Mouse (Mus musculus) gastrocnemius, adult 18-20 months (tissue): Measurements from ENCODE around the gene Mthfd1. TPM values are rescaled to one million over a fixed set of nuclear protein-coding genes. Genes with fewer than 3 reads are reported as not detected.
A peak's percentile ranks its signal among the peaks of the same experiment; 100 is the strongest.

Experiments used
- DNase-seq: peaks from one replicate; pipeline ENCODE4 v3.0.0; 2021; ENCODE audit warnings: low spot score
- total RNA-seq, 2 experiments: library from RNA; stranded (reverse); gene quantifications; 2 replicates each; pipeline ENCODE4 v1.2.3; 2021

Mthfd1 gene
- total RNA-seq, 2 experiments from 2014 or later: 31.3 to 35.1 TPM

GRCm38 (mm10) chr12:76300367-76300766 lies 45.3 kb downstream of the Mthfd1 start:
- no peak for DNase-seq

- no peak for DNase-seq
Measured at GRCm38 (mm10) chr12:76303474-76303873, 48.4 kb downstream of the Mthfd1 start.

GRCm38 (mm10) chr12:76304199-76304598 lies 49.1 kb downstream of the Mthfd1 start:
- no peak for DNase-seq

GRCm38 (mm10) chr12:76305107-76305506 lies 50.0 kb downstream of the Mthfd1 start:
- DNase-seq: no peak

- DNase-seq: no peak
Measured at GRCm38 (mm10) chr12:76306852-76307561, 51.9 kb downstream of the Mthfd1 start.

GRCm38 (mm10) chr12:76307964-76308363 lies 52.9 kb downstream of the Mthfd1 start:
- no peak for DNase-seq

- no peak for DNase-seq
Measured at GRCm38 (mm10) chr12:76308436-76308835, 53.3 kb downstream of the Mthfd1 start.

- no peak for DNase-seq
Measured at GRCm38 (mm10) chr12:76310007-76310406, 54.9 kb downstream of the Mthfd1 start.

- no peak for DNase-seq
Measured at GRCm38 (mm10) chr12:76310633-76311032, 55.5 kb downstream of the Mthfd1 start.

GRCm38 (mm10) chr12:76311227-76311626 lies 56.1 kb downstream of the Mthfd1 start:
- DNase-seq: no peak

- DNase-seq: no peak
Measured at GRCm38 (mm10) chr12:76311951-76312350, 56.9 kb downstream of the Mthfd1 start.

- no peak for DNase-seq
Measured at GRCm38 (mm10) chr12:76318282-76319212, 63.4 kb downstream of the Mthfd1 start.

- peak; percentile 15 for DNase-seq
Measured at GRCm38 (mm10) chr12:76324679-76325431, 69.8 kb downstream of the Mthfd1 start, which contains the start of gene Akap5. Gene Akap5, plus strand, starts transcription at chr12:76324891.

GRCm38 (mm10) chr12:76326437-76327220 lies 71.5 kb downstream of the Mthfd1 start:
- DNase-seq: no peak

GRCm38 (mm10) chr12:76328567-76329354 lies 73.7 kb downstream of the Mthfd1 start:
- DNase-seq: no peak

GRCm38 (mm10) chr12:76333688-76334087 lies 78.6 kb downstream of the Mthfd1 start:
- no peak for DNase-seq

- DNase-seq: no peak
Measured at GRCm38 (mm10) chr12:76335641-76336040, 80.5 kb downstream of the Mthfd1 start.

- no peak for DNase-seq
Measured at GRCm38 (mm10) chr12:76336111-76336965, 81.2 kb downstream of the Mthfd1 start.

- DNase-seq: peak; percentile 57
Measured at GRCm38 (mm10) chr12:76341080-76341479, 86.0 kb downstream of the Mthfd1 start.
